Mouse (Mus musculus) brain, embryonic 14.5 days (tissue): ENCODE measurements at regions not wholly inside any gene's neighbourhood (a gene's known extent, or its start where the extent isn't known, plus 50 kb on each side); places are given as distances from the start of the nearest gene placed in this dataset.

Experiments
- DNase-seq: peaks from one replicate; pipeline ENCODE4 v3.0.0-alpha.2; 2011; ENCODE audit warnings: low read depth
- CTCF ChIP-seq: fragments of 200-500 bp; IDR thresholded peaks from 2 replicates; pipeline ENCODE4 v1.5.1; 2012; ENCODE audit warnings: inconsistent platforms, mild to moderate bottlenecking, moderate library complexity, borderline replicate concordance; ENCODE audit not compliant: insufficient read depth, insufficient read length; ENCODE audit errors: extremely low read depth
- POLR2A ChIP-seq: fragments of 200-500 bp; IDR thresholded peaks from 2 replicates; pipeline ENCODE4 v1.6.1; 2012; ENCODE audit warnings: mild to moderate bottlenecking, inconsistent platforms, borderline replicate concordance; ENCODE audit not compliant: poor library complexity, insufficient read depth, insufficient read length, severe bottlenecking; ENCODE audit errors: extremely low read depth

DNA sequence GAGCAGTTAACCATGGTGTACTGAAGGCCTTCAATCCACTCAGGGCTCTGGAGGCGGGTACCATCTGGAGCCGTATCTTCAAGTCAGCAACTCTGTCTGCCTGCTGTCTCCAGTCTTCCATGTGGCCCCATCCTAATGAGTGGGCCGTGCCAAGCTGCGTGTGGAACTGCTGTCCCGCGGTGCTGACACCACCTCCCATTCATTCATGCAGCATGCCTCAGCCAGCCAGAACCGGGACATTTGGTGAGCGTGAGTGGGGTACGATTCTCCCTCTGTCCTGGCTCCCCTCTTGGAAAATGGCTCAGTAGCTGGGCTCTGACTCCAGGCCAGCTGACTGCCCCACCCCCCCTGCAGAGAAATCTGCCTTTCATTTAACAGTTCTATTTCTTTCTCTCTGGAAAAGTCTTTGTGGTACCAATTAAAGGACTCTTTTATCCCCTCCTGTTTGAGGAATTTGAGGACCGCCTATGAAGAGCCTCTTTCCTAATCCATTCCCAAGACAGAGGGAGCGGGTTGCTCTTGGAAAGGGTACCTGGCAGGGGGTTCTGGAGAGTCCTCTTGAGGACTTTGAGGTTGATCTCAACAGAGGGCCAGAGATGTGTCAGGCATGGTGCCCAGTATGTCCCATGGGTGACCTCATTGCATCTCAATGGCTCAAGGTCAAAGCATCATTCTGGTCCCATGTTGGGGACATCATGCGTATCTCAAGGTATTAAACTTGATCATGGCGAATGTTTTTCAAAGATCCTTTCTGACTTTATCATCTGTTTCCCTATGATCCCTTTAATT lies 55.5 kb upstream of the Brd7 start:
- peak; percentile 87 for DNase-seq

DNA sequence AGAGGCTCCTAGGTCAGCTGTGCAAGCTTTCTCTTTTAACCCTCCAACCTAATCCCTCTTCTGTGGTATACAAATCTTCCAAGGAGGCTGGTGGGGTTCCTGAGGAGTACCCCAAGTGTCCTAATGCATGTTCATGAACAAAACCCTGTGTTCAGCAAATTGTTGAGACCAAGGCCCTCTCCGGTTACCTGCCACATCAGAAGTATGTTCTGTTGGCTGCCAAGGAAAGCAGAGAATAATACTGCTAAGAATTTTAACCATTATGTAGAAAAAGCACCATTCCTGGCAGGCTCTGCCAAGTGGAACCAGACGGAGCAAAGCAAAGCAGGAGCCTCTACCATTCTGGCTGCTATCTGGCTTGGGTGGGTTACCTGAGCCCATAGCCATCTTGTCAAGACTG lies 61.3 kb upstream of the Brd7 start:
- DNase-seq = no peak
- no peak for TF ChIP-seq POLR2A
- no peak for TF ChIP-seq CTCF

More for the DNA sequence above, 55.5 kb upstream of the Brd7 start:
- TF ChIP-seq POLR2A (no peak), CTCF (no peak)

DNA sequence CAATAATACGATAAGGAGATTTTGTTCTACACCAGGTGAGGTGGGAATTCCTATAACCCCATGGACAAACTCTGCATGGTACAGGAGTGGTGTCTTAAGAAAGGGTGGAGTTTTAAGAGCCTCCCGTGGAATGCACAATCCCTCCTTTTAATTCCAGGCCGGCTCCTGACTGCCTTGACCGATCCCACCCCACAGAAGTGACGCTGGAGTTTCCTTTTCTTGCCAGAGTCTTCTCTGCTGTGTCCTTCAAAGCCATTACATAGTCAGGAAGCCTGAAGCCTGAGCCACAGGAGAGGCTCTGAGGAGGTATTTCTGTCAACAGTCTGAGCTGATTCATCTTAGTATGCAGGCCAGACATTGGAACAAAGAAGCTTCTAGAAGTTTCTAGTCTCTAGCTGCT lies 66.6 kb upstream of the Brd7 start:
- TF ChIP-seq CTCF = no peak
- no peak for TF ChIP-seq POLR2A
- DNase-seq = no peak

DNA sequence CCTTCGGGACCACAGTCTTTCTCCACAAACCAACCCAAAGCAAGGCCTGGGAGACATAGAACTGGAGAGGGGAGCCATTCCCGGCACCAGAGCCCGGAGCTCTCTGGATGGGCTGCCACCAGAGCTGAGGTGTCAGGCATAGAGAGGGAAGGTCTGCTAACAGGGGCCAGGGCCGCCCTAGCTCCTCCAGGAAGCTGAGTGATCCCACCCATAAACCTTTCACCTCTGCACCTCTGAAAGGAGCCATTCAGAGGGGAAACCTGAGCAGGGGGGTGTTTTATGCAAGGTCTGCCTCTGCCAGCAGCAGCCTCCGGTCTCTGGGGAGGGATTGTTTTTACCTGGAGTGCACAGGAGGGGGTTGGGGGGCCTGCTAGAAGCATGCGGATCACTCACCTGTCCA lies 69.4 kb upstream of the Brd7 start:
- TF ChIP-seq POLR2A = no peak
- TF ChIP-seq CTCF = no peak
- DNase-seq = no peak

DNA sequence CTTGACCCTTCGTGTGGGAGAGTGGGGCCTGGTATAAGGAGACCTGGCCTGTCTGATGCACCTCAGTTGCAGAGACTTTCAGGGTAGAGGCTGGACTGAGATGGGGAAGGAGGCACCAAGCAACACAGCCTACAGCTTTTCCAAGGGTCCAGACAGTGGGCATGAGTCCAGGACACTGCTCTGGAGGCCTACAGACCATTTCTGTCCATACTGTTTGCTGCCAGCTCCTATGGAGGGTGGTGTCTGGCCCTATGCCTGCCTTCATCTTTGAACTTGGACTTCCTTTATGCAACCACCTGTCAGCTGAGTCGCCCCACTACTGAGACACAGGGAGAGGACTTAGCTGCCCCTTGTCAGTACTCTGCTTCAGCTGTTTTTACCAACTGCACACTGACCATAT lies 73.7 kb upstream of the Brd7 start:
- peak; percentile 15 for DNase-seq
- TF ChIP-seq CTCF = no peak
- TF ChIP-seq POLR2A = no peak

DNA sequence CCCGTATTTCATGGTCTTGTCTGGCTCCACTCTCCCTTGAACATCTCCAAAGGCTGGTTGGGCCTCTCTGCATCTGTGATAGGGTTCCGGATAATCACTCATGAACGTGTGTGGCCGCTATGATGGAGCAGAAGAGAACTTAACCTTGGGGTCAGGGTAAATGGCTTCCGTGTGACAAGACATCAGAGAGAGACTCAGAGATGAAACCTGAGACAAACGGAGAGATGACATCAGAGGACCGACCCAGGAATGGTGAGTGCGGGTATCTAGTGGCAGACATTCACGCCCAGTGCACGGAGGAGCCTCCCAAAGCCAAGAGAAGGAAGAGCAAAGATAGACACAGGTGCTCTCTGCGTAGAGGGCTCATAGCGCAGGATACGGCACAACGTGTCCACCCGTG lies 78.2 kb upstream of the Brd7 start:
- TF ChIP-seq CTCF (no peak), POLR2A (no peak)
- no peak for DNase-seq

DNA sequence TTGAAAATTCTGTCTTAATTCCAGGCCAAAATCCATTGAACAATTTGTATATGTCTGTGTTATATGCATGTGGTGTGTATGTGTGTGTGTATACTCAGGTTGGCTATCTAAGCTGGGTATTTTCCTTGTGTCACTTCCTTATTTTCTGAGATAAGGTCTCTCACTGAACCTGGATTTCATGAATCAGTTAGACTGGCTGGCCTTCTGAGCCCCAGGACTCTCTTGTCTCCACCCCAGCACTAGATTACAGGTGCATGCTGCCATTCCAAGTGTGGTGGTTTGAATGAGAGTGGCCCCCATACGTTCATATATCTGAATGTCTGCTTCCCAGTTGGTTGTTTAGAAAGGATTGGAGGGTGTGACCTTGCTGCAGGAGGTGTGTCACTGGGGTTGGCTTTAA lies 77.8 kb upstream of the Nkd1 start:
- no peak for DNase-seq
- TF ChIP-seq CTCF = no peak
- no peak for TF ChIP-seq POLR2A

DNA sequence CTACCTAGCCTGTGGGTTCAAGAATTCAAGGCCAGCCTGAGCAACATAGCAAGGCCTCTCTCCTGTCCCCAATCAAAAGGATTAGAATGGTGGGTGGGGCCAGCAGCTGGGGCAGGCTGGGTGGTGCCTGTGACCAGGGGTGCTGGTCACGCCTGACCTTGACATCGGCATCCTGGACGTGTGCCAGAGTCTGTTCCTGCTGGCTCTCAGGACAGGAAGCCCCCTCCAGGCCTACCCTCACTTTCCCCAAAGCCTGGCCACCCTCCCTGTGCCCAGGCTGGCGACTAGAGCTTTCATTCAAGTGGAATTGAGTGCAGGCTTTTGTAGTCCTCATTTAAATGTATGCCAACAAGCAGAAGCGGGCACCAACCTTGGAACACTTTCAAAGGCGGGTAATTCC lies 73.7 kb upstream of the Nkd1 start:
- no peak for TF ChIP-seq POLR2A
- DNase-seq = peak; percentile 89

DNA sequence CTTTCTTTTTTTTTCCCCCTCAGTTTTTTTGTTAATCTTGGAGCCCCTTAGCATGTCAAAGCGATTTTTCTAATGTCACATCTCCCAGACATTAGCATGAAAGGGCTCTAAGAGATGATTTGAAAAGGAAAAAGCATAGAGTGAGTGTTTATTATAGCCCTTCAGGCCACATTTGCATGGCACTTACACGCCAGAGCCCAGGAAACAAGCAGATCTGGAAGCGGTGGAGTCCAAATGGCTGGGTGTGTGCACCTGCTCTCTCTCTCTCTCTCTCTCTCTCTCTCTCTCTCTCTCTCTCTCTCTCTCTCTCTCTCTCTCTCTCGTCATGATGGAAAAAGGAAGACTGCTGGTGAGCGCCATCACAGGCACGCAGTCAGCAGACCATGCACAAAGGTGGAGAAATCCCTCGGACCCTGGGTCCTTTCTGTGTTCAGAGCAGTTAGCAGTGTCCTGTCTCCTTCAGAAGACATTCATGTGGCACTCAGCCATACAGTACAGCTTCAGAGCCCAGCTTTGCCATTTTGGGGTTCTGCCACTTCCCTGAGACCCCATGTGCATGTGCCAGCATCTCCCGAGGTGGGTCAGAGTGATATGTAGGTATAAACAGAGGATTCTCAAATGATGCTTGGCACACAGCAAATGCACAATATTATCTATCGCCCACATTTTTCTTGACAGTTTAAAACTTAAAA lies 73.2 kb upstream of the Nkd1 start:
- TF ChIP-seq CTCF (no peak), POLR2A (no peak)
- no peak for DNase-seq

DNA sequence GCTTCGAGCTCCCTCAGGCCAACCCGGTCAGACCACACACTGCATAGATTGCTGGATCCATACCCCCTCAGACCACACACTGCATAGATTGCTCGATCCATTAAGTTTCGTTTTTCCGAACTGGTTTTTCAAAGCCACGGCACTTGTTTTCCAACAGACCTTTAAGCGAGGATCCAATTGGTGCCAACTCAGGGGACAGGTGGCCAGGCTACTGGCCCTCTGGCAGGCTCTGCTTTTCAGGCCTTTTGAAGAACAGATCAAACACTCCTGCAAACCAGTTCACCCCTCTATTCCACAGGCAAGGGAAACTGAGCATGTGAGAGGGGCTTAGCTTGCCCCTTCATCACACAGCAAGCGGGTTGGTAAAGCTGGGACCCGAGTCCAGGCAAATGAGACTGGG lies 72.2 kb upstream of the Nkd1 start:
- TF ChIP-seq CTCF = no peak
- TF ChIP-seq POLR2A = no peak
- DNase-seq = peak; percentile 15

DNA sequence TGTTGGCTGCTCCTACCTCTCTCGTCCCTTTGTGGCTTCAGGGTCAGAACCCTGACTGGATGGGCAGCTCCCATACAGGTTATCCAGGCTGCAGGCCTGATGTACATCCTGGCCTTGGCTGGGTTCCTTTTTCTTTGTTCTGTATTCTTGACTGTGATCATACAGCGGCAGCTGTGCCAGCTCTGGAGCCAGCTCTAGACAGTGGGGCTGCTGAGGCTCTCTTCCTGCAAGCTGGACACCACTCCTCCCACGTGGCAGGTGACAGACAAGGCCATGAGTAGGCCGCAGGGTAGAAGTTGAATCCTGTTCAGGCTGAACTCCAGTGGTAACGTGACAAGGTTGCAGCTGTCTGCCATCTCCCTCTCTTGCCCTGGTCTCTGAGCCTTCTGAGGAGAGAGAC lies 71.6 kb upstream of the Nkd1 start:
- no peak for TF ChIP-seq CTCF
- peak; percentile 39 for DNase-seq
